Mouse (Mus musculus): Measurements from ENCODE around the gene Lipe. TPM values are rescaled to one million over a fixed set of nuclear protein-coding genes. Genes with fewer than 3 reads are reported as not detected.

The Lipe gene
- total and polyA plus RNA-seq, 2 experiments from 2014 or later: 7.8 to 18.7 TPM

- DNase-seq (ENCODE audit: low spot score) (no peak), ATAC-seq (no peak)
- Histone ChIP-seq H3K36me3 (ENCODE audit: insufficient read depth, low read length) (peaks cover 27% of the 10 kb centered on the region), H3K4me3 (ENCODE audit: low read length) (no peak overlapping the region), H3K27me3 (ENCODE audit: insufficient read depth, low read length) (no peaks in the 10 kb centered on the region), H3K9me3 (ENCODE audit: low read length) (no peaks in the 10 kb centered on the region), H3K4me2 (ENCODE audit: low read depth, low read length) (no peak overlapping the region), H3K9ac (replicated peaks; ENCODE audit: low read length) (no peak overlapping the region), H3K27ac (no peak overlapping the region), H3K4me1 (ENCODE audit: insufficient read depth, low read length) (0 out of 2 replicates have a peak, but pooled peaks cover 7% of the 10 kb centered on the region)
- WGBS: 94% methylated on average over 18 of the region's 18 CpGs
- TF ChIP-seq CTCF (IDR thresholded peaks at IDR 0.05; ENCODE audit: low read depth): no peak
These were observed 10.6 kb downstream of the Lipe start for GRCm38 (mm10) chr7:25387811-25388440.

- no peak overlapping the region for H3K4me2 ChIP-seq (ENCODE audit: low read depth, low read length)
- H3K27me3 ChIP-seq (ENCODE audit: insufficient read depth, low read length): no peaks in the 10 kb centered on the region
- peak overlapping the region; percentile 73 for H3K27ac ChIP-seq
- H3K9ac ChIP-seq (replicated peaks; ENCODE audit: low read length): peak overlapping the region; percentile 4; the same call in 1 of the 2 replicates
- DNase-seq (ENCODE audit: low spot score) (peak; percentile 67), ATAC-seq (peak; percentile 17; the same call in 1 of the 2 replicates)
- 0 out of 2 replicates have a peak, but pooled peaks cover 5% of the 10 kb centered on the region for H3K4me1 ChIP-seq (ENCODE audit: insufficient read depth, low read length)
- no peak overlapping the region for H3K4me3 ChIP-seq (ENCODE audit: low read length)
- TF ChIP-seq CTCF (IDR thresholded peaks at IDR 0.05; ENCODE audit: low read depth): no peak
- no peaks in the 10 kb centered on the region for H3K9me3 ChIP-seq (ENCODE audit: low read length)
- WGBS: 63% methylated on average over 12 of the region's 12 CpGs
- H3K36me3 ChIP-seq (ENCODE audit: insufficient read depth, low read length): peaks cover 33% of the 10 kb centered on the region
These were observed 12.5 kb downstream of the Lipe start for GRCm38 (mm10) chr7:25385850-25386555.

DNA sequence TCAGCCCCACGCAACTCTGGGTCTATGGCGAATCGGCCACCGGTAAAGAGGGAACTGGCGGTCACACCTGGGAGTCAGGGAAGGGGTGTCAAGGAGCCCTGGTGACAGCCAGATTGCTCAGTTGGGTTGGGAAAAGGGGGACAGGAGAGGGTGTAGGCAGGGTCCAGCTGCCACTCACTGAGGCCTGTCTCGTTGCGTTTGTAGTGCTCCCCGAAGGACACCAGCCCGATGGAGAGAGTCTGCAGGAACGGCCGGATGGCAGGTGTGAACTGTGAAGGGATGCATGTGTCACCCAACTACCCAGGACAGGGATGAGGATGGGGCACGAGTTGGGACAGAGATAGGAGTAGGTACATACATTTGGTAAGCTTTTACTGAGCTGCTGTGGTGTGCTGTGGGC lies 13.3 kb downstream of the Lipe start:
- no peak for DNase-seq (ENCODE audit: low spot score)
- H3K36me3 ChIP-seq (ENCODE audit: insufficient read depth, low read length): peaks cover 33% of the 10 kb centered on the region
- peak overlapping the region; percentile 73; the same call in 1 of the 2 replicates for H3K27ac ChIP-seq
- WGBS: 94% methylated on average over 12 of the region's 12 CpGs
- no peak overlapping the region for H3K4me2 ChIP-seq (ENCODE audit: low read depth, low read length)
- H3K27me3 ChIP-seq (ENCODE audit: insufficient read depth, low read length): no peaks in the 10 kb centered on the region
- no peaks in the 10 kb centered on the region for H3K9me3 ChIP-seq (ENCODE audit: low read length)
- H3K4me3 ChIP-seq (ENCODE audit: low read length): no peak overlapping the region
- H3K9ac ChIP-seq (replicated peaks; ENCODE audit: low read length): 0 out of 2 replicates have a peak overlapping the region, but pooled peaks have one; percentile 4
- TF ChIP-seq CTCF (IDR thresholded peaks at IDR 0.05; ENCODE audit: low read depth): no peak
- ATAC-seq: no peak
- 0 out of 2 replicates have a peak, but pooled peaks cover 5% of the 10 kb centered on the region for H3K4me1 ChIP-seq (ENCODE audit: insufficient read depth, low read length)

DNA sequence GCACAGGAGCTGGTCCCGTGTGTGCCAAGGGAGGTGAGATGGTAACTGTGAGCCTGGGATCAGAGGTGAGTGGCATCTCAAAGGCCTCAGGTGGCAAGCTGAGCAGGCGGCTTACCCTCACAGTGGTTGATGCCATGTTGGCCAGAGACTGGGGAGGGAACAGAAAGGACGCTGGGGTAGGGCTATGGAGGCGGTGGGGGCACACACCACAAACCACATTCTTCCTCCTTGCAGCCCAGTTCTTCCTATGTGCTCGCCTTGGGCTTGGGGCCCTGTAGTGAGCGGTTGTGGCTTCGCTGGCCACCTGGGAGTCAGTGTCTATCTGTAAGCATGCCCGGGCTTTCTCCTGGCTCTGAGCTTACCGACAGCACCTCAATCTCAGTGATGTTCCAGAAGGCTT lies 13.7 kb downstream of the Lipe start:
- Histone ChIP-seq H3K4me3 (ENCODE audit: low read length) (no peak overlapping the region), H3K27me3 (ENCODE audit: insufficient read depth, low read length) (no peaks in the 10 kb centered on the region), H3K4me2 (ENCODE audit: low read depth, low read length) (no peak overlapping the region), H3K36me3 (ENCODE audit: insufficient read depth, low read length) (peaks cover 33% of the 10 kb centered on the region), H3K9me3 (ENCODE audit: low read length) (no peaks in the 10 kb centered on the region), H3K27ac (no peak overlapping the region), H3K9ac (replicated peaks; ENCODE audit: low read length) (no peak overlapping the region), H3K4me1 (ENCODE audit: insufficient read depth, low read length) (peaks cover 5% of the 10 kb centered on the region; the same call in 1 of the 2 replicates)
- no peak for ATAC-seq
- 92% methylated on average over 9 of the region's 9 CpGs for WGBS
- TF ChIP-seq CTCF (IDR thresholded peaks at IDR 0.05; ENCODE audit: low read depth): no peak
- no peak for DNase-seq (ENCODE audit: low spot score)

GRCm38 (mm10) chr7:25384318-25384717 lies 14.2 kb downstream of the Lipe start:
- Histone ChIP-seq H3K9me3 (ENCODE audit: low read length) (no peaks in the 10 kb centered on the region), H3K27ac (no peak overlapping the region), H3K27me3 (ENCODE audit: insufficient read depth, low read length) (no peaks in the 10 kb centered on the region), H3K4me3 (ENCODE audit: low read length) (no peak overlapping the region), H3K36me3 (ENCODE audit: insufficient read depth, low read length) (peaks cover 33% of the 10 kb centered on the region), H3K9ac (replicated peaks; ENCODE audit: low read length) (no peak overlapping the region), H3K4me2 (ENCODE audit: low read depth, low read length) (no peak overlapping the region), H3K4me1 (ENCODE audit: insufficient read depth, low read length) (peaks cover 8% of the 10 kb centered on the region; the same call in 1 of the 2 replicates)
- ATAC-seq (no peak), DNase-seq (ENCODE audit: low spot score) (no peak)
- 93% methylated on average over 13 of the region's 13 CpGs for WGBS
- no peak for TF ChIP-seq CTCF (IDR thresholded peaks at IDR 0.05; ENCODE audit: low read depth)

DNA sequence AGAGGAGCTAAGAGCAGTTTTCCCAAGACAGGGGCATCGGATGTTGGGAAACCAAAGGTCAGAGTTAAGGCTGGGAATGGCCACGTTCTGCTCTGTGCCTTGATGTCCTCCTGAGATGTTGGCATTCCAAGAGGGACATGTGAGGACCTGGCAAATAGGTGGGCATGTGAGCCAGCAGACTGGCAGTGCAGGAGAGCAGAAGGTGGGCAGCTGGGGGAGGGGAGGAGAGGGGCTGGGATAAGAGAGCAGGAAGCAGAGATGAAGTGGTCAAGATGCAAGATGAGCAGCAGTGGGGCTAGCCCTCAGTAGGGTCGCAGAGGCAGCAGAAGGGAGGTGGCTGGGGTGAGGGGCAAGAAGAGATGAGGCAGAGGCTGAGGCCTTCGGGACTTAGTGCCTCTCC lies 14.6 kb downstream of the Lipe start:
- no peaks in the 10 kb centered on the region for H3K27me3 ChIP-seq (ENCODE audit: insufficient read depth, low read length)
- DNase-seq (ENCODE audit: low spot score) (no peak), ATAC-seq (no peak)
- no peak for TF ChIP-seq CTCF (IDR thresholded peaks at IDR 0.05; ENCODE audit: low read depth)
- no peaks in the 10 kb centered on the region for H3K9me3 ChIP-seq (ENCODE audit: low read length)
- no peak overlapping the region for H3K4me2 ChIP-seq (ENCODE audit: low read depth, low read length)
- peaks cover 8% of the 10 kb centered on the region; the same call in 1 of the 2 replicates for H3K4me1 ChIP-seq (ENCODE audit: insufficient read depth, low read length)
- H3K27ac ChIP-seq: no peak overlapping the region
- peaks cover 33% of the 10 kb centered on the region for H3K36me3 ChIP-seq (ENCODE audit: insufficient read depth, low read length)
- H3K4me3 ChIP-seq (ENCODE audit: low read length): no peak overlapping the region
- no peak overlapping the region for H3K9ac ChIP-seq (replicated peaks; ENCODE audit: low read length)
- 84% methylated on average over 4 of the region's 4 CpGs for WGBS
